Mouse (Mus musculus): ENCODE data around the gene Pml.

Pml gene

DNA sequence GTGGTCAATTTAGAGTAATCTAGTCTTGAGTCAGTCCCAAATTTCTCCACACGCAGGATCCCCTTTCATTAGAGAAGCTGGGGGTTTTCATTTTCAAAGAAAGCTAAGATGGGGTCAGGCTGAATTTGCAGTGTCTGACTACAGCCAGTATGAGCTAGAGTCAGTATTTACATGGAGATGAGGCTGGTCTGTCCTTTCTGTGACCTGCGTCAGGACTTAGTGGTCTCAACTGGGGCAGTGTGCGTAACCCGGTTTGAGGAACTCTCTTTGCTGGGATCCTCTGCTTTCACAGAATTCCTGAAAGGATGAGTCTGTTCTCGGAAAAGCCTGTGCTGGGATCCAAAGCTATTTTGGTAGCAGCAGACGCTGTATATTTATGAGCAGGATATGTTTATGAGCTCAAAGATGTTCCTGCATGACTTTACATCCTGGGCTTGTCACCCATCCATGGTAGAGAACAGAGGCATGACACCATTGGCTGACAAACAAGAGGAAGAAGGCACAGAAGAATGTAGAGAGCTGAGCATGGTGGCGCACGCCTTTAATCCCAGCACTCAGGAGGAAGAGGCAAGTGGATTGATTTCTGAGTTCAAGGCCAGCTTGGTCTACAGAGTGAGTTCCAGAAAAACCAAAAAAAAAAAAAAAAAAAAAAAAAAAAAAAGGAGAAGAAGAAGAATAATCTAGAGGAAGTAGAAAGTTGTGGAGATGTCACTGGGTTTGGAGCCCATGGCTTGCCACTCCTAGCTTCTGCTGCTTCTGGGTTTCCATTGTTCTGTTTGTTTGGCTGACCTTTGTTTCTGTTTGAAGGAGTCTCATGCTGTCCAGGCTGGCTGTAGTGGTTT is 39.9 kb downstream of the Pml start:
- in situ Hi-C loops (cut with MboI; ENCODE audit: unreplicated experiment in 2 of 2): loop anchor here (10.0 to 25.0 kb wide), 2 partner anchors 545 to 547 kb away; partner anchors contain the start of gene Csk (in 1 of the 2)

DNA sequence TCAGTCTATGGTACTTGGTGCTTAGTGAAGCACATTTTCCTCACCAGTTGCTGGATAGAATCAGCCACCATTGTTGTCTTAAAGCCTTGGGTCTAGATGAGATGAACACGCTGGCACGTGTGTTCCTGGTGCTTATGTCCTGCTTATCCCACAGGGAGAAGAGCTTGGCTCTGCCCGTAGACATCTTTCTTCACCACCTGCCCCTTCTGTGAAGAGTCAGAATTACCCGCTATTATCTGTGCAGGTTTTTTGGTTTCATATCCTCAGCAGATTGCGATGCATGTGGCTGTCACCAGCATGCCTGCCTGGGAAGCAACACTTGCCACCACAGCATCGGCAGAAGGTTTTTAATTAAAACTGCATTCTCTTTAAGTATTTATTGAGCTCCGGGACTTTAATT is 43.6 kb downstream of the Pml start:
- in situ Hi-C loops (cut with MboI; ENCODE audit: unreplicated experiment in 2 of 2): loop anchor here (10.0 to 25.0 kb wide), 2 partner anchors 541 to 544 kb away; partner anchors contain the start of gene Csk (in 1 of the 2)

DNA sequence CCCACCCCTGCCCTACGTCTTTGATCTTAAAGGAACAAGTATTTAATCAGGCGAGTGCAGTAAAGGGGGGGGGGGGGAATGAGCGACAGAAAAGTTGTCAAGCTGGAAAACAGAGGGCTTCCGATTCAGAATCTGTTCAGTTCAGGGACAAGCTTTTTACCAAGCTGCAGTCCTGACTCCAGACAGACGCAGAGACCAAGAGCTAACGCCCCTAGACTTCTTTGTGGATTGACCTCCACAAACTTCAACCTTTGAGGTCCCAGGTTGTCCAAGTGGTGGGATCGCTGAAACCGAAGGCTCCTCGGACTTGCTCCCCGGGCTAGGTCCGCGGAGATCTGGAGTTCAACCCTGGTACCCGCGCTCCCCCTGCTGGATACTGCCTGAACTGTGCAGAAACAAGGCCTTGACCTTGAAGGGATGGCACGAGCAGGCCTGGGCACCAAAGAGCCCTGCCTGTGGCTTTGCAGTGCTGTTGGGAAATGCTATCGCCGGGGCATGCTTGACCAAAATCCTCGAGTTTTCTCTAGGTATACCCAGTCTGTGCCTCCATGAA is 45.1 kb downstream of the Pml start:
- in situ Hi-C loops (cut with MboI; ENCODE audit: unreplicated experiment in 2 of 2): loop anchor here (5.0 to 25.0 kb wide), 4 partner anchors 162 to 542 kb away; partner anchors contain the start of gene Csk (in 1 of the 2)

DNA sequence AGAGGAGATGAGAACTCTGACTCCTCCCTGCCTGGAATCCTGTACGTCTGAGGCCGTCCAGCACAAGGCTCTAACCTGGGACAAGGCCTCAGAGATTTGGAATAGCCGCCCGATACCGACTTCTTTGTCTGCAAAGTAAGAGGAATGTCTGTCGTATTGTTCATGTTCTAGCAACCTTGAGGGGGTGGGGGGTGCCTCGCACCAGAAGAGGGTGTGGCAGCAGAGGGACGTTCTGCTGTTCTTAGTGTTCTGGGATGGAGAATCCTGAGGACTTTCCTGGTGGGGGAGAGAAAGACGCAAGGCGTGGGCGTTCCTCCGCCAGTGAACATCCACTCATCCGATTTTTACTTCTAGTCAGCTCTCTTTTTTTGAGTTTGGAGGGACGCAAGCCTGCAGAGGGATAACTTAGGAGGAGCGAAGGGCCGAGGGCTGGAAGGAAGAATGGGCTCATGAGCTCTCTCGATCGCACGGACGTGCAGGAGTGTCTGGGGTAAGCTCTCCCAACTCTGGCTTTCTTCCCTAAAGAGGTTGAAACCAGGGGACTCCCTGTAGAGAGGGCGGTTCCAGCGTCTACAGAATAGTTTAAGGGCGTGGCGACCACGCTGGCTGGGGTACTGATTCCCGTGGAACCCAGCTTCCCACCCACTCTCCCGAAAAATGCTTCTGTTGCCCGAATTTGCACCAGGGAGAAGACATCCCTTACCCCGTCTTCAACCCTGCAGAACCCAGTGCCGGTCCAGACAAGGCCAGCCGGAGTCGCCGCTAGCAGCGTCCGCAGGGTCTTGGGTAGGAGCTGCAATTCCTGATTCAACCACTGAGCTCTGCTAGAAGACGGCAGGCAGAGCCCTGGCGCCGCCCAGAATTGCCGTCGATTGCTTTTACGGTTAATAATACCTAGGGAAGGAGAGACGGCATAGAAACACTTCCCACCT is 45.8 kb downstream of the Pml start, which contains the start of the genes Islr and Islr2:
TSS of gene Islr (minus strand) at position 791 of the 932 bp plus-strand sequence.
TSS of gene Islr2 (minus strand) at position 804 of the 932 bp plus-strand sequence.
- in situ Hi-C loops (cut with MboI; ENCODE audit: unreplicated experiment in 2 of 2): loop anchor here (5.0 to 25.0 kb wide), 4 partner anchors 161 to 541 kb away; partner anchors contain the start of gene Csk (in 1 of the 2)

DNA sequence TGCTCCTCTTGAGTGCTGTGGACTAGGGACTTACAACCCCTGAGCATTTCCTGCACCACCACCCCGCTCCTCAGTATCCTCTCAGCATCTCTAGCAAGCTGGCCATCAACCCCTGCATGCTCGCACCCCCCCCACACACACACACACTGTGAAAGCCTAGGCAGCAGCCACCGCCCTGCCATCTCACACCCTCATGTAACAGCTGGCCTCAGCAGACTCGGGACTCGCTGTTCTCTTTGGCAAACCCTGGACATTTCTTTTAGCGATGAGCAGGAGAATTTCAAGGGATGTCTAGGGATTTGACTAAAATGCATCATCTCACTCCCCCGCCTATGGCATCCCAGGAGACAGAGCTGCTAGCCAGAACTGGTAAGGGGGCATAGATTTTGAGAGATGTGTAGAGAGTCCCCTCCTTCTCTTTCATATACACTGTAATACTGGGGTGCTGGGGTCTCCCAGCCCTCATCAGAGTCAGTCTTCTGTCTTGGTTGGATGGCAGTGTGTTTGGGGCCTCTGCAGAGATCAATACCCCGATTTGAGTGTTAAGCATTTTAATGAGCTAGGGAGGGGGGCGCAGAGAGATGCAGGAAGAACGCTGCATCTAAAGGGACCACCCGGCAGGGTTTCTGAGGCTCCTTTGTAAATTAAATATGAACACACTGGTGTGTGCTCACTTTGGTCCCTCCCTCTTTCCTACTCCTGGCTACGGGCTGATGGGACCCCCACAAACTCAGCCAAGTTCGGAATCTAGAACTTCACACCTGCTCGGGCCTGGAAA is 46.7 kb downstream of the Pml start:
- in situ Hi-C loops (cut with MboI; ENCODE audit: unreplicated experiment in 2 of 2): loop anchor here (5.0 to 25.0 kb wide), 4 partner anchors 161 to 541 kb away; partner anchors contain the start of gene Csk (in 1 of the 2)

DNA sequence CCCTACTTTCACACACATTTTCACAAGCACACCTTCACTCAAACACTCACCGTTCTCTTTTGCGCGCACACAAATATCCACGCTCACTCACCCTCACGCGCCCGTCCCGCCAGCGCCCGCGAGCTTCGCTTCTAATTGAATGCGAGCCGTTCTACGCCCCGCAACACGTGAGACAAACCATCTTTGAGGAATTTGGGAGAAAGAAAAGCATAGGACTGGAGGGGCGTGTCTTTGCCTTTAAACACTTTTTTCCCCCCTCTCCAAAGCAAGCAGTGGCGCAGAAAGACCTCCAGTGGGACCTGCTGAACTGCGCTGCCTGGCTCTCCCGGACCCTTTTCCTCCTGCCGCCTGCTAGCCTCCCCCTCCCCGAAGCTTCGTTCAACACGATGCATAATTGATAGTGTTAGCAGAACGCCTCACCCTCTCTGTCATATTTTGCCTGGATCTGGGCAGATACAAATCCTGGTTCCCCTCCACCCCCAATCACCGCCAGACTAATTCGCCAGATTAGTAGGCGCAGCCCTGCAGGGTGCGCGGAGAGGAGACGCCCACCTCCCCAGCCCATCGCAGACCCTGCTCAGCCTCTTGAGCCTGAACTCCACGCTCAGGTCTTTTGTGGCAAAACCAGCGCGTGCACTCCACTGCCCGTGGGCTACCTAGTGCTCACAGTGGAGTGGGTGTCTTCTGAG is 47.6 kb downstream of the Pml start:
- in situ Hi-C loops (cut with MboI; ENCODE audit: unreplicated experiment in 2 of 2): loop anchor here (5.0 to 25.0 kb wide), 4 partner anchors 160 to 540 kb away; partner anchors contain the start of gene Csk (in 1 of the 2)

DNA sequence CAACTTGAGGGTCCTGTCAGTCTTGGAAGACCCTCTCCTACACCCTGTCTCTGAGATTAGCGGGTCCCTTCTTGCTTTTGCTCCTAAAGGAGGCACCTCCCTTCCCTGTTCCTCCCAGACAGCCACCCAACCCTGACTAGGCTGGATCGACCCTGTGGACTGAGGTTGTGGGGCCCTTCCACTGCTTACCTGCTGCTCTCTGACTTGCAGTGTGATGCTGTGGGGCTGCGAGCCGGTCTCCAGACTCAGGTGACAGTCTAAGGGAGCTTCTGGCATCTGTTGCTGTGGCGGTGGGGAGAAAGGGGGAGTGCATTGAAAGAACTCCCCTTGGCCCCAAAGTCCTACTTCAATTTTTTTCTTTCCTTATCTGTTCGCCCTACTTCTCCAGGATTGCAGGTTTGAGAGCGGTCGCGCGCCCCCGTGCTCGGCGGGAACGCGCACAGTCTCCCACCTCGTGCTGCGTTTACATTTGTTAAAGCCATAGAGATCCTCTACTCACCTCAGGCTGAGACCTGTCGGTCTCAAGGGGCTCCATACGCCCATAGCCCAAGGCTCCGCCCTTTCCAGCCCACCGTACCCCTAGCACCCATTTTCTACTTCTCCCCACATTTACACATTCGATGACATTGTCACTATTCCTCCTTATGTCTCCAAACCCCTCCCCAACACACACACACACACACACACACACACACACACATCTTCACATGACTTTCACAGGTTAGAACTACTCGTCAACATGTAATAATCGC is 48.3 kb downstream of the Pml start:
- in situ Hi-C loops (cut with MboI; ENCODE audit: unreplicated experiment in 2 of 2): loop anchor here (5.0 to 25.0 kb wide), 4 partner anchors 159 to 539 kb away; partner anchors contain the start of gene Csk (in 1 of the 2)

DNA sequence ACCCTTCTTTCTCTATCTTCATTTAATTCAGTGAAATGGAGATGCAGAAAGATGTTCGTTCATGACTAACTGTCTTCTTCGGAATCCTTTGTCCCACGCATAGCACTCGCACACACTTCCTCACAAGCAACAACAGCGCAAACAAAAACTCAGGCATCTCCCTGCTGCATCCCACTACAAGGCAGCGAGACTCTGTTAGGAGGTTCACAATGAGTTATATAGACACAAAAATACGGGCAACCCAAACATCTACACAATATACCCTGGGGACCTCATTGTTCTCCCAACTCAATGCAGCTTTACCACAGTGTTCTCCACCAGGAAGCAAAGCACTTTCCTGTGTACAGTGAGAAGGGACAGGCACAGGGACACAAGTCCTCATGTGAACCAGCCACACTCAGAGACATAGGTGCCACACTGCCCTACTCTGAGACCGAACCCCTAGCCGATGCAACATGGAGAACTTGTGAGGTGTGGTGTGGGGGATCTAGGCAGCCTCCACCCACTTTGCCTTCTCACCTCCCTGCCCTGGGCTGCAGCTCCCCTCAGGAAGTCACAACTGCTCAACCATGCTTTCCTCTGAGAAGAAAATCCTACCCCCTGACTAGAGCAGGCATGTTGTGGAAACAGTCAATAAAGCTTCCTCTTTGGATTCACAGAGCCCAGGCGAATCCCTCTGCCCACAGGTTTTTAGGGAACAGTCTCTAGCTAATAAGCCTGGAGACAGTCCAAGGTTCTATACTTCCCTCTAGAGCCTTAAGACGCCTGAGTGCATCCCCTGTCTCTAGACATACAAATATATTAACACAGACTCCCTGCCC is 49.1 kb downstream of the Pml start:
- in situ Hi-C loops (cut with MboI; ENCODE audit: unreplicated experiment in 2 of 2): loop anchor here (5.0 to 25.0 kb wide), 4 partner anchors 158 to 538 kb away; partner anchors contain the start of gene Csk (in 1 of the 2)

DNA sequence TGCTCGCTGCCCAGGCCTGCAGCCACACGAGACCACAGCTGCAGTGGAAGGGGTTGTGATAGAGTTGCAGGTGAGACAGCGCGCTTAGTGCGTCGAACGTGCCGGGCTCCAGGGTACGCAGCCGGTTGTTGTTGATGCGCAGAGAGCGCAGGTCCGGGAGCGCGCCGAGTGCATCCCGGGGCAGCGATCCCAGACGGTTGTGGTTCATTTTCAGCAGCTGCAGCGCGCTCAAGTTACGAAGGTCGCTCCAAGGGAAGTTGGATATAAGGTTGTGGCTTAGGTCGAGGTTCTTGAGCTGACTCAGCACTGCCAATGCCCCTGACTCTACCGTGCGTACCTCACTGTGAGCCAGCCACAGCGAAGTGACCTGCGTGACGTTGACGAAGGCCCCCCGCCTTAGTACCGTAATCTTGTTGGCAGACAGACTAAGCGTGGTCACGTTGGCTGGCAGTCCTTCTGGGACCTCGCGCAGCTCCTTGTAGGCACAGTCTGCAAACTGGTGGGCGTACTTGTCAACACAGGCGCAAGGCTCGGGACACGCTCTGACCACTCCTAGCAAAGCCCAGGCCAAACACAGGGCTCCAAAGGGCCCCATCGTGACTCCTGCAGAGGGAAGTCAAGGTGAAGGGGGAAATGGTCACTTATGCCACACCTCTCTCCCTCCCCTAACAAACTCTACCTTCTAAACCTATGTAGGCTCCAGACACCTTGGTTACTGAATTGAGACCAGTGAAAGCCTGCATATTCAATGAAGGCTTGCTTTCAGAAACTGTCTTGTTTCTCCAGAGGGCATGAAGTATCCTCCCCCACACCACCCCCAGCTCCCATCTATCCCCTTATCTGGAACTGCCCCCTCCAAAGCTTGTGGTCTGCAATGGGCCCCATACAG is 50.0 kb downstream of the Pml start:
- in situ Hi-C loops (cut with MboI; ENCODE audit: unreplicated experiment in 2 of 2): loop anchor here (5.0 to 25.0 kb wide), 4 partner anchors 157 to 537 kb away; partner anchors contain the start of gene Csk (in 1 of the 2)

DNA sequence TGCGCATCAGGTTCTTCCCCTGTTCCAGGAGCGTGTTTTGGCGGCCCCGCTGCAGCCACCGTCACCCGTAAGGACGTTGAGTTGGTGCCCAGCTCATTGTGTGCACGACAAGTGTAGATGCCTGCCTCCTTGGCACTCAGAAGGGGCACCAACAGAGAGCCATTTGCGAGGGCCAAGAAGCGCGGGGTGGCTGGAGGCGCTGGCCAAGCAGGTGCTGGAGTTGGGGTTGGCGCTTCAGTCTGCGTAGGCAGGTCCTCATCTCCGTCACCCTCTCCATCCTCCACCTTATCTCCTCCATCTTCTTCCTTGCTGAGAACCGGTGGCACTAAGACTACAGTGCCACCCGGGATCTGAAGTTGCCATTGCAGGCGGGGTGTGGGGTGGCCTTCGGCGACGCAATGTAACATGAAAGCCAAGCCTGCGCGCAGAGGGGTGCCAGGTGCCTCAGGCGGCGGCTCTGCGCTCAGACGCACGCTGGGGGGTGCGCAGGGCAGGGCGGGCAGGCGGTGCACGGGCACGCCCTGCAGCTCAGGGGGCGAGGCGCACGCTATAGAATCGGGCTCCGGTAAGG is 50.7 kb downstream of the Pml start:
- in situ Hi-C loops (cut with MboI; ENCODE audit: unreplicated experiment in 2 of 2): no loop called here

DNA sequence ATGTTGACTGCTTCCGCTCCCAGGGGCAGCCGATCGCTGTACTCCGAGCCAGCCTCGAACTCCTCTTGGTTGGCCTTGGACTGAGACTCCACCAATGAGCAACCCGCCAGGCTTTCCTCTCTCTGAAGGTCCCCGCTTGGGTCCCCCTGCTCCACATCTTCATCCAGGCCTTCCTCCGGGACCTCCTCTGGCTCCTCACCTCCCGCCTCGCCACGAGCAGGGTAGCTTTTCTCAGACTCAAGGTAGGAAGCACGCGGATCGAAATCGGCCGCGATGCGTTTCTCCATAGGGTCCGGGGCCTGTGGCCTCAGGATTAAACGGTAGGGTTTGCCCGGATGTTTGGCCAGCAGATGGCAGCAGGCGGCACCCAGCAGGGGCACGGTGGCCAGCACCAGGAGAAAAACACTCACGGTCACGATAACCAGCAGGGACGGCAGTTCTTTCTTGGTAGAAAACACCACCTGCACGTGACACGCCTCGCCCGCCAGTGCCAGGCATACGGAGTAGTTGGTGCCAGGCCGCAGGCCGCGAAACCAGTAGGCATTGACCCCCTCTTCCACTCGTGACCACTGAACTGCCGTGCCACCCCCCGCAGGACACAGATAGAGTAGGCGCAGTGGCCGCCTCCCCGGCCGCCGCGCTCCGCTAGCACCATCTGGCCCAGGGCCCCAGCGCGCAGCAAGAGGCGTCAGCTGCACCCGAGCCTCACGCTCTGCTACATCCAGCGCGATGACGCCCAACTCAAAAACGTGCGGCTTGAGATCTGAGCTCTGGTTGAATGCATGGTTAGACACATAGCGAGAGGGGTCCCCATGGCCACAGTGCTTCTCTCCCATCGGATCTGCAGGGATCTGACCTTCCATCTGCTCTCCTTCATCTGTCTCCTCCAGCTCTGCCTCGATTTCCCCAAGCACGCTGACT is 51.5 kb downstream of the Pml start:
- in situ Hi-C loops (cut with MboI; ENCODE audit: unreplicated experiment in 2 of 2): no loop called here

DNA sequence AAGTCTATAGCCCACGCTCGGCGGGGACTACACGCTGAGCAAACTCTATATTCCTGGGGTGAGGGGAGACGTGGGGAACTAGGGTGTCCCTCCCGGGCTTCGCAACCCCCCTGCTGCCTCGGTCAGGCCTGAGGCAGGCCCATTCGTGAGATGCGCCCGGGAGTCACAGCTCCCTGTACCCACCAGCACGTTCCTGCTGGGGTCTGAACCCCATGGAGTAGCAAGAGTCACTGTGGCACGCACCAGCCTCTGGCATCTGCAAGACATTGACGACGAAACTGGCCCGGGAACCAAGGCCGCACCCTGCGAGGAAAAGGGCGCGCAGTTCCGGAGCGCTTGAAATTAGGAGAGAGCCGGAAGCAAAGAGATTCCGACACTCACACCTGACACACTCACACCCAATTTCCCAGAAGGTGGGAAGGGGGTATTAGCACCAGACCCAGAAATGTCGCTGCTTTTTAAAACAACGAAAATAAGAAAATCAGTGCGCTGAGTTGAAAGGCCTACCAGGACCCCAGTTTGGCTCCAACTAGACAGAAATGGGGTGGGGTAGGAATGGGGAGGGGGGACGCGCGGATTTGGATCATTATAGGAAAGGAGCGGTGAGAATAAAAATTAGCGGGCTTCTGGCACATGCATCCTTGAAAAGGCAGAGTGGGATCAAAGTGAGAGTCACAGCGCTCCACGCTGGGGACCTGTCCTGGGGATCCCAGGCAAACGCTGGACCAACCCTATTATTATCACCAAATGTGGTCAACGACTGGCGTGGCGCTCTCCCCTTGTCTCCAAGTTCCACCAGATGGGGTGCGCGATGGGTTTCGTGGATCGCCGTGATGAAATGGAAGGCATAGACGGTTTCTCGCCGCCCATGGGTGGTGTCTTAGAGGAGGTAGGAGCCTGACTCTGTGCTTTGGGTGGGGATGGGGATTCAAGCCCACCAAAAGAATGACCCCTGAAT is 52.7 kb downstream of the Pml start:
- in situ Hi-C loops (cut with MboI; ENCODE audit: unreplicated experiment in 2 of 2): no loop called here

DNA sequence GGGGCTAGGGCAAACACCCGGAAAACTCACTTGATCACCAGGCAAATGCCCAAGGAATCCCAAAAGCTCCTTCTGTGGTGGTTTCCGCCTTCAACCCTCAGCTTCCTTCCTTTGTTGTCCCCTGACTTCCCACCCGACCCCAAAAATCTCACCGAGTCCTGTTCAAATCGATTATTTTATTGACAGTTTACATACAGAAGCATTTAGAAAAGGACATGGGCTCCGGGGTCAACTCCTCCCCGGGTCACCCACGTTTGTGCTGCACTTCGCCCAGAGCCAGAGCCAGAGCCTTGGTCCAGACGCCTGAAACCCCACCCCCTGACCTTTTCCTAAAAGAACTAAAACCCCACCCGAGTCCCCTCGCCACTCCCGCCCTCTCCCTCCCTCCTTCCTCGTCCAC is 53.4 kb downstream of the Pml start:
- in situ Hi-C loops (cut with MboI; ENCODE audit: unreplicated experiment in 2 of 2): no loop called here

DNA sequence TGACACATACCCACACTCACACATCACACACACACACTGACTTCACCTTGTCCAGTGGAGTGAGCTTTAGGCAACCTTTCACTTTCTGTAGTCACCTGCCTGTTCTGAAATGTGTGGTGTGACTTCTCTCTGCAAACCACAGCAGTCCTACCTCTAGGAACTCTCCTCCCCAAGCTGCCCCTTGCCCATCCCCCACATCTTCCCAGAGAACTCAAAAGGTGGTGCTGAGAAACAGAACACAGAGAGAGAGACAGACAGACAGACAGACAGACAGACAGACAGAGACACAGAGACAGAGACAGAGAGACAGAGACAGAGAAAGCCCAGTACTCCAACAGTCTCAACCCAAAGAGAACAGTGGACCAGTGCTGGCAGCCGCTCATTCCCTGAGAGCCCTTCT is 53.9 kb downstream of the Pml start:
- in situ Hi-C loops (cut with MboI; ENCODE audit: unreplicated experiment in 2 of 2): no loop called here
